Mouse (Mus musculus) C2C12 (cell line): ENCODE measurements around the gene Tff3.

ENCODE experiments used
- CTCF ChIP-seq: IDR thresholded peaks from one replicate; pipeline ENCODE4 v1.5.1; 2011; ENCODE audit not compliant: control insufficient read depth, insufficient read depth, insufficient read length
- MYOD1 ChIP-seq: IDR thresholded peaks from one replicate; pipeline ENCODE4 v1.6.1; 2011; ENCODE audit warnings: low read depth; ENCODE audit not compliant: control insufficient read depth, insufficient read length

DNA sequence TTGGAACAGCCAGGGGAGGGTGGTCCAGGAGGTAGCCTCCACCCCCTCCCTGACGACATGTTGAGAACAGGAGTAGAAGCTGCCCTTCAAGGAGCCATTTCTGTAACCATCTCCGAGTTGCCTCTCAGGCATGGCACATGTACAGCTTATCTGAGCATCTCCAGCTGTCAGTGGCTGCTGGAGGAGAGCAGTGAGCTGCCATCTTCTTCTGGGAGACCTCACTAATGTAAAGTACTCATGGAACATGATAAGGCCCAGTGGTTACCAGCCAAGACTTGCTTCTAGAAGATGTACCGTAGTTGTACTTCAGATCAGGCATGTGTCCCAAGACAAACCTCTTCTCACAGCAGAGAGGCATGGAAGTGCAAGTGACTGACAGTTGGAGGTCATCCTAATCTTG lies 43.9 kb downstream of the Tff3 start:
- TF ChIP-seq CTCF, result no peak
- no peak for TF ChIP-seq MYOD1
